Mouse (Mus musculus): ENCODE results near the gene Cyp3a41a. TPM values are rescaled to one million over a fixed set of nuclear protein-coding genes. Genes with fewer than 3 reads are reported as not detected.
"Not testable (repeated sequence)": the region's sequence is repeated elsewhere in the genome, so short reads cannot be mapped to it uniquely, and the experiment has no call there.

Gene Cyp3a41a
- not detected in 2 replicates for total RNA-seq (2014; rRNA removed)
- polyA plus RNA-seq (2015; fragmentation: Nextera tagmentation; extraction: Ambion mirVana) = not detected in 2 replicates

DNA sequence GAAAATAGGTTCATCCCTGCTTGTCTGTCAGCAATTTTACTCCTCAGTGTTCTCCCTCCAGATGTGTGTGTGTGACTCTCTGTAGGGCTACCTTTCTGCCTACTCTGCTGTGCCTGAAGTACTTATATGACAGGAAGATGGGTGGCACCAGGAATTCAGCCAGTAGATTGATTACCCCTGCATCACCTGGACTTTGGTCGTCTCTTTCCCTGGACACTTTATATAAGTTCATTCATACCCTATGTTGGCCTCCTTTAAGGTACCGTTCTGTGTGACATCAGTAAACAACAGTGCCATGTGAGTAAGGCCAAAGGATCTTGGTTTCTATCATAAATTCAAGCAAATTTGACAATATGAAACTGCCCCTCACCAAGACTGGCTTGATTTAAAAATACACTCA lies at the start of gene Cyp3a41a:
Cyp3a41a (minus strand) TSS at position 101 of the 400 bp plus-strand sequence.
- not testable (repeated sequence) for ATAC-seq (ENCODE audit: low FRiP score); H3K4me3 ChIP-seq (ENCODE audit: low read depth, low read length); H3K4me1 ChIP-seq (ENCODE audit: insufficient read depth, low read length); DNase-seq (ENCODE audit: low spot score); H3K36me3 ChIP-seq (ENCODE audit: insufficient read depth, low read length); H3K27ac ChIP-seq (ENCODE audit: low read depth, low read length); H3K9me3 ChIP-seq (ENCODE audit: low read length); H3K9ac ChIP-seq (replicated peaks; ENCODE audit: low read length, poor library complexity, severe bottlenecking); H3K4me2 ChIP-seq (ENCODE audit: low read depth, low read length, poor library complexity, severe bottlenecking); H3K27me3 ChIP-seq (ENCODE audit: insufficient read depth, low read length)
- WGBS = 70% methylated on average over 1 of the region's 2 CpGs

DNA sequence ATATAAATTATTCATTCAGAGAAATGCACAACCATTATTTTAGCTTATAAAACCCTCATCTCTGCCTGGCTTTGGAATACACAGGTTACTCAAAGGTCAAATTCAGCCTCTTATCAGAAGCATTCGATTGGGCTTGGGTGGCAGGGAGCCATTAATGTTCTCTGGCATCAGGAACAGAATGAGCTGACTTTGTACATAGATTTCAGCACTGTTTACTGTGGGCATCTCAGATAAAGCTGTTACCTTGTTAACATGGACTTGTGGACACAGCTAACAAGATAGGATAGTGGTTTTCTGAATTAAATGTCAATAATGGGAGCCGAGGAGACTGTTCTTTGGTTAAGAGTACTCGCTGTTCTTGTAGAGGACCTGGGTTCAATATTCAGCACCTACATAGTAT lies 17.6 kb upstream of the Cyp3a41a start:
- H3K36me3 ChIP-seq (ENCODE audit: insufficient read depth, low read length); H3K4me3 ChIP-seq (ENCODE audit: low read depth, low read length); H3K4me2 ChIP-seq (ENCODE audit: low read depth, low read length, poor library complexity, severe bottlenecking); H3K4me1 ChIP-seq (ENCODE audit: insufficient read depth, low read length); H3K27me3 ChIP-seq (ENCODE audit: insufficient read depth, low read length); ATAC-seq (ENCODE audit: low FRiP score); DNase-seq (ENCODE audit: low spot score); H3K9ac ChIP-seq (replicated peaks; ENCODE audit: low read length, poor library complexity, severe bottlenecking); H3K27ac ChIP-seq (ENCODE audit: low read depth, low read length): not testable (repeated sequence)
- peaks cover 15% of the 10 kb centered on the region for H3K9me3 ChIP-seq (ENCODE audit: low read length)
- 80% methylated on average over 3 of the region's 3 CpGs for WGBS

DNA sequence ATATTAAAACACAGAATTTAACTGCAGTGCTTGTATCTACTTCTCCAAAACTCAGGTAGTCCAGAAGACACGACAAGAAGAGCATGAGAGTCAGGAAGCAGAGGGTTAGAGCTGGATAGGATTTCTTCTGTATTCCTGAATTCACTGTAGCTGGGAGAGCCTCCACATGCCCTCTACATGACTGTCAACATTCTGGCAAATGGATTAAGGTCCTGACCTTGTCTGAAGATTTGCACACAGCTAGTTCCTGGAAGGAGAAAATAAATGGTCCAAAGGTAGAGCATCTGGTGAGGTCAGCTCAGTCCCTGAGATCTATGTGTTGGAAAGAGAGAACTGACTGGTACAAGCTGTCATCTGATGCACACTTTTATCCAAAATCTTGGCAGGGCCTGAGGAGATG lies 5.6 kb downstream of the Cyp3a41a start:
- H3K9ac ChIP-seq (replicated peaks; ENCODE audit: low read length, poor library complexity, severe bottlenecking); H3K27ac ChIP-seq (ENCODE audit: low read depth, low read length); DNase-seq (ENCODE audit: low spot score); H3K27me3 ChIP-seq (ENCODE audit: insufficient read depth, low read length); H3K9me3 ChIP-seq (ENCODE audit: low read length); H3K4me3 ChIP-seq (ENCODE audit: low read depth, low read length); H3K36me3 ChIP-seq (ENCODE audit: insufficient read depth, low read length); H3K4me2 ChIP-seq (ENCODE audit: low read depth, low read length, poor library complexity, severe bottlenecking); H3K4me1 ChIP-seq (ENCODE audit: insufficient read depth, low read length); ATAC-seq (ENCODE audit: low FRiP score): not testable (repeated sequence)
- WGBS = 14% methylated on average over 1 of the region's 1 CpGs

DNA sequence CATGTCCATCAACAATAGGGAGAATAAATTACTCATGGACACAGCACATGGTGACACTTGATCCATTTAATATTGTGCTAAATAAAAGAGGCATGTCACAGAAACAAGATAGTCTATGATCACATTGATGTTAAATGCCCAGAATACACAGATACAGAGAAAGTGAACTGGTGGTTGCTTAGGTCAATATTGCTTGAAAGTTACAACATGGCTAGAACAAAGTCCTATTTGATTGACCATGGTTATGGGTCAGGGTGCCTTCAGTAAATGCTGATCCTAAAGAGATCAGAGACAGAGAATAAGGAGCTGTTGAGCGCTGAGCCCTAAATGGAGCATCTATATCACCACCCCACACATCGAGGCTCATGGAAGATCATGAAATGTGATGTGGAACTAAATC lies 12.6 kb downstream of the Cyp3a41a start:
- not testable (repeated sequence) for H3K9me3 ChIP-seq (ENCODE audit: low read length); H3K9ac ChIP-seq (replicated peaks; ENCODE audit: low read length, poor library complexity, severe bottlenecking); H3K36me3 ChIP-seq (ENCODE audit: insufficient read depth, low read length); DNase-seq (ENCODE audit: low spot score); H3K27ac ChIP-seq (ENCODE audit: low read depth, low read length); H3K4me1 ChIP-seq (ENCODE audit: insufficient read depth, low read length); H3K4me3 ChIP-seq (ENCODE audit: low read depth, low read length); H3K27me3 ChIP-seq (ENCODE audit: insufficient read depth, low read length); ATAC-seq (ENCODE audit: low FRiP score); H3K4me2 ChIP-seq (ENCODE audit: low read depth, low read length, poor library complexity, severe bottlenecking)
- 83% methylated on average over 2 of the region's 2 CpGs for WGBS

DNA sequence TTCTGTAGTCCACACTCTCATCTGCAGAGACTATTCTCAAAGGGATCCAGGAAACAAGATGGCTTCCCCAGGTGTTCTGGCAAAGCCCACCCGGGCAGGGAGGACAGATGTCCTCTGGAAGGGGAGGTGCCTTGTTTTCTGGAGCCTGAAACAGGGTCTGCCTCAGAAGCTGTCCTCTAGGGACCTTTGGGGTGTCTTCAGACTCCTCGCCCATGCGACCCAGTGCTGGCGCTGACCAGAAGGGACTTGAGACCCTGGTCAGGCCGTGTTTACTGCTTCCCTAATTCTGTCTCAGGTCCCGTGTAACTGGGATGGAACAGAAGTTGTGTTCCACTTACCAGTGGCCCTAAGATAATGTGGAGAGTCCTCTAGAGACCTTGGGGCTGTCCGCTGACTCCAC lies 57.9 kb downstream of the Cyp3a41a start:
- H3K4me3 ChIP-seq (ENCODE audit: low read depth, low read length) = no peak overlapping the region
- ATAC-seq (ENCODE audit: low FRiP score) (no peak), DNase-seq (ENCODE audit: low spot score) (no peak)
- 85% methylated on average over 7 of the region's 7 CpGs for WGBS
- H3K9ac ChIP-seq (replicated peaks; ENCODE audit: low read length, poor library complexity, severe bottlenecking) = no peak overlapping the region
- H3K4me1 ChIP-seq (ENCODE audit: insufficient read depth, low read length) = no peaks in the 10 kb centered on the region
- no peak overlapping the region for H3K27ac ChIP-seq (ENCODE audit: low read depth, low read length)
- H3K36me3 ChIP-seq (ENCODE audit: insufficient read depth, low read length) = no peaks in the 10 kb centered on the region
- peaks cover 44% of the 10 kb centered on the region for H3K9me3 ChIP-seq (ENCODE audit: low read length)
- no peaks in the 10 kb centered on the region for H3K27me3 ChIP-seq (ENCODE audit: insufficient read depth, low read length)
- no peak for TF ChIP-seq CTCF (IDR thresholded peaks at IDR 0.05)
- no peak overlapping the region for H3K4me2 ChIP-seq (ENCODE audit: low read depth, low read length, poor library complexity, severe bottlenecking)

DNA sequence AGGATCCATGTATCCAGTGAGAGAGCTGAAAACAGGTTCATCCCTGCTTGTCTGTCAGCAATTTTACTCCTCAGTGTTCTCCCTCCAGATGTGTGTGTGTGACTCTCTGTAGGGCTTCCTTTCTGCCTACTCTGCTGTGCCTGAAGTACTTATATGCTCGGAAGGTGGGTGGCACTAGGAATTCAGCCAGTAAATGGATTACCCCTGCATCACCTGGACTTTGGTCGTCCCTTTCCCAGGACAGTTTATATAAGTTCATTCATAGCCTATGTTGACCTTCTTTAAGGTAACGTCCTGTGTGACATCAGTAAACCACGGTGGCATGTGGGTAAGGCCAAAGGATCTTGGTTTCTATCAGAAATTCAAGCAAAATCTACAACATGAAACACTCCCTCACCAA lies 72.2 kb downstream of the Cyp3a41a start:
- Histone ChIP-seq H3K4me1 (ENCODE audit: insufficient read depth, low read length) (no peaks in the 10 kb centered on the region), H3K36me3 (ENCODE audit: insufficient read depth, low read length) (no peaks in the 10 kb centered on the region), H3K4me3 (ENCODE audit: low read depth, low read length) (no peak overlapping the region), H3K27me3 (ENCODE audit: insufficient read depth, low read length) (no peaks in the 10 kb centered on the region), H3K9ac (replicated peaks; ENCODE audit: low read length, poor library complexity, severe bottlenecking) (no peak overlapping the region), H3K27ac (ENCODE audit: low read depth, low read length) (no peak overlapping the region), H3K9me3 (ENCODE audit: low read length) (peaks cover 52% of the 10 kb centered on the region), H3K4me2 (ENCODE audit: low read depth, low read length, poor library complexity, severe bottlenecking) (no peak overlapping the region)
- WGBS = 73% methylated on average over 4 of the region's 4 CpGs
- TF ChIP-seq CTCF (IDR thresholded peaks at IDR 0.05) = no peak
- DNase-seq (ENCODE audit: low spot score) (no peak), ATAC-seq (ENCODE audit: low FRiP score) (no peak)

Other genes with a start within 250 kb of the Cyp3a41a start
- not detected in 2 replicates for gene Cyp3a41b, start 135.4 kb downstream of the Cyp3a41a start, total RNA-seq (2014; rRNA removed)
- gene Cyp3a41b, start 135.4 kb downstream of the Cyp3a41a start, polyA plus RNA-seq (2015; fragmentation: Nextera tagmentation; extraction: Ambion mirVana) = not detected in 2 replicates
- not detected in 2 replicates for gene Cyp3a44, start 85.7 kb upstream of the Cyp3a41a start, total RNA-seq (2014; rRNA removed)
- gene Cyp3a44, start 85.7 kb upstream of the Cyp3a41a start, polyA plus RNA-seq (2015; fragmentation: Nextera tagmentation; extraction: Ambion mirVana) = not detected in 2 replicates
- gene Cyp3a11, start 159.8 kb upstream of the Cyp3a41a start, total RNA-seq (2014; rRNA removed) = not detected in 2 replicates
- gene Cyp3a11, start 159.8 kb upstream of the Cyp3a41a start, polyA plus RNA-seq (2015; fragmentation: Nextera tagmentation; extraction: Ambion mirVana) = not detected in 2 replicates